Mouse (Mus musculus) embryonic fibroblast, embryonic 13.5 days (primary cell): ENCODE data around the gene Frmd4a. TPM values are rescaled to one million over a fixed set of nuclear protein-coding genes. Genes with fewer than 3 reads are reported as not detected.

Source experiments
- H3K27ac ChIP-seq: 2 replicates; pipeline ENCODE4 v1.5.1; 2012; ENCODE audit warnings: low read length, control low read depth, inconsistent platforms; ENCODE audit not compliant: insufficient read depth
- H3K4me1 ChIP-seq: 2 replicates; pipeline ENCODE4 v1.6.1; 2011; ENCODE audit warnings: low read length; ENCODE audit not compliant: control insufficient read depth, insufficient read depth
- H3K4me3 ChIP-seq: 2 replicates; pipeline ENCODE4 v1.5.1; 2011; ENCODE audit warnings: mild to moderate bottlenecking, control low read depth, low read length; ENCODE audit not compliant: insufficient read depth
- CTCF ChIP-seq: IDR thresholded peaks from 2 replicates; pipeline ENCODE4 v1.5.1; 2011; ENCODE audit warnings: mild to moderate bottlenecking, control low read depth, low read length, moderate library complexity, borderline replicate concordance; ENCODE audit not compliant: insufficient read depth
- POLR2A ChIP-seq: IDR thresholded peaks from 2 replicates; pipeline ENCODE4 v1.6.1; 2011; ENCODE audit warnings: low read depth, mild to moderate bottlenecking, control low read depth, low read length, moderate library complexity
- polyA plus RNA-seq: library from polyadenylated mRNA; stranded (reverse); fragments of >200 nt; gene quantifications from 2 replicates; pipeline ENCODE4 v1.2.4, GENCODE M21; 2011; ENCODE audit warnings: low read depth; ENCODE audit not compliant: missing spikeins, insufficient read length

Frmd4a gene
- polyA plus RNA-seq, 1 experiment: 66.9 TPM

DNA sequence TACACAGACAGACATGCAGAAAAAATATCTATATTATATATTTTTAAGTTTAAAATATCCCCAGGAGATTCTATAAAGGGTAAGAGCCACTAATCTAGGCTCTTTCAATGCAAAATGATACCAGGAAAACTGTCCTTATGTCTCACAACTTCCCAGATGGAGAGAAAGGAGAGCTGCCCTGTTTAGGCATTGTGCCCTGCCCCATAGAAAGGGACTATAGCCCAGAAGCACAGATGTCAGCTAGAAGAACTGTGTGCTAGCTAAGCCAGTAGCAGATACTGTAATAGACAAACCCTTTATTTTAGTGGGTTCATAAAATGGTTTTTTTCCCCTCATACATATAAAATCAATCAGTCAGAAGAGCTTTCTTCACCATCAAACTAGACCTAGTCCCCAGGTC is 175.7 kb downstream of the Frmd4a start:
- no peak for TF ChIP-seq POLR2A
- TF ChIP-seq CTCF: no peak

DNA sequence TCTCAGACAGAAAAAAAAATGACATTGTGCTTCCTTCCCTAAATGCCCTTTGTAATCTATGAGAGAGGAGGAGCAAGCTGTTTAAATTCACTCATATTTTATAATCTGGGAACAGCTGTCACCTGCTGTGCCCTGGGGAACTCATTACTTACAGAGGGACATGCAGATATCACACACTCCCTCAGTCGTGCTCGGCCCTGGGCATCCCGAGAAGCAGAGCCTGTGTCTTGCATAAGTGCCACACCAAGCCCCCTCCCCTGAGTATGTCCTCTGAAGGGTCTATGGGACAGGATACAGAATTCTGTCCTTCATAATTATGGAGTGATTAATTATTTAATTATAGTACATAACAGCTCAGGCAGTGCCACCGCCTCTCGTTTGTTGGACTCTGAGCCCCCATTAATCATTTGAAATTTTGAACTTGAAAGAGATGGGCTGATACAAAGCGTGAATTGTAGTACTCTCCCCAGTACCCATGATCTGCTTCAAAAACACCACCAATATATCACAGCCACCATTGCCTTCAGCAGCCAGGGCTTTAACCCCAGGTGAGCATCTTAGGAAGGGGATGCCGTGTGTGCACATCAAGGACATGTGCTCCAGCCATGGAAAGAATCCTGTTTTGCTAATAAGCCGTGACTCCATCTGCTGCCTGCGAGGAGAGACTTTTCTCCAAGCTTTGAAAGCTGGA is 177.0 kb downstream of the Frmd4a start:
- H3K27ac ChIP-seq: no peak overlapping the region
- TF ChIP-seq POLR2A: no peak
- no peak for TF ChIP-seq CTCF
- H3K4me1 ChIP-seq: no peaks in the 10 kb centered on the region
- H3K4me3 ChIP-seq: no peak overlapping the region

More for the DNA sequence above, 175.7 kb downstream of the Frmd4a start:
- H3K4me1 ChIP-seq: no peaks in the 10 kb centered on the region
- H3K4me3 ChIP-seq: no peak overlapping the region
- H3K27ac ChIP-seq: no peak overlapping the region

DNA sequence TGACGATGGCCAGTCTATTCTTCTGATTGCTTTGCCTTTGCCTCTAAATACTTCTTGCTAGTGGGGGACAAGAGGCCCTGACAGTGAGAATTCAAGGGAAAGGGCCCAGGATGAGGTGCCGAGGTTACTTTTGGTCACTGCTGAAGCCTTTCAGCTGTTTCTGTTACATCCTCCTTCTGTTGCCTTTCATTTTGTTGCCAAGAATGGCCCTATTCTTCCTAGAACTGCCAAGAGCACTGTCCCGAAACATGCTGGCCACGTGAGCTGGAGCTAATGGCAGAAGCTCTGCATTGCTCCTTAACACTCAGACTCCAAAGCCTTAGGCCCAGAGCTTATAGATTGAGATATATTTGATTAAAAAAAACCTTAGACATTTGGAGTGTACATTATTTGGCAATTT is 178.5 kb downstream of the Frmd4a start:
- TF ChIP-seq CTCF (no peak), POLR2A (no peak)
- no peaks in the 10 kb centered on the region for H3K4me1 ChIP-seq
- H3K4me3 ChIP-seq: no peak overlapping the region
- H3K27ac ChIP-seq: no peak overlapping the region

DNA sequence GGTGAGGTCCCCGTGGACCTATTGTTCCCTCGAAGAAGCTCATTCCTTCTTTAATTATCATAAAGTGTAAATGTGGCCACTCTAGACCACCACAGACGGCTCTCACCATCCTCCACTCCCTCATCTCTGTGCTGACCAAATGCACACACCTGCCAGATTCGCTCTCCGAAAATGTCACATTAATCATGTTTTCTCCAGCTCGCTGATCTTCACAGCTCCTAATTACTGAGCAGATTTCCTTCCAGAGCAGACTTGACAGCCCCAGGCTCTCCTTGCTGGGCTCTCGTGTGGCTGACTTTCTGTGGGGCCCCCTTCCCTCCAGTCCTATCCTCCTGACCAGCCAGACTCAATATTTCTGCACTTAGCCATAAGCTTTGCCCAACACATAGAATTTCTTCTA is 191.7 kb downstream of the Frmd4a start:
- Histone ChIP-seq H3K4me1 (no peaks in the 10 kb centered on the region), H3K27ac (no peak overlapping the region), H3K4me3 (no peak overlapping the region)
- no peak for TF ChIP-seq POLR2A
- TF ChIP-seq CTCF: no peak

DNA sequence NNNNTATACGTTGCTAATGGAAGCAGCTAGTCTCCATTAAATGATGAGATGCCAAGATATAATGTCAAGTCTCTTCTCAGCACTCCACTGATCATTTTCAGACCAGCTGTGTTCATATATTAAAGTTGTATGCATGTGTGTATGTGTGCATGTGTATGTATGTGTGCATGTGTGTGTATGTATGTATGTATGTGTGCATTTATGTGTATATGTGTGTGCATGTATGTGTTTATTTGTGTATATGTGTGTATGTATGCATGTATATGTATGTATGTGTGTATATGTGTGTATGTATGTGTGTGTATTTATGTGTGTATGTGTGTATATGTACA is 204.9 kb downstream of the Frmd4a start:
- no peak for TF ChIP-seq CTCF
- Histone ChIP-seq H3K4me1 (peaks cover 3% of the 10 kb centered on the region; the same call in 1 of the 2 replicates), H3K27ac (no peak overlapping the region), H3K4me3 (no peak overlapping the region)

DNA sequence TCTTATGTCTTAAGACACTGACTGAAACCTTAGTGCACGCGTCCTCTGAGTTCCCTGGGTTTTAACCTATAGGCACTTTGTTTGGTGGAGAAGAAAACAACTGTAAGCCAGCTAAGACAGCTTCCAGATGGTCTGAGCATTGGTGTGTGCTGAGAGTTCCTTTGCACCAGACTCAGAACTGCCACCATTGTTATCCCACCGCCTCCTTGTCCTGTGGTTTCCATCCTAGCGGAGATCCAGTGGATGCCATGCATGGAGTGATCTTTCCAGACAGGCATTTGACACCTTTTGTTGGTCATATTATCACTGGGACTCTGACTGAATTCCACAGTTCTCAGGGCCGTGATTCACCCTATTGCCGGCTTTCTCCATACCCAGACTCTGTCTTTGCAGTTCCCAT is 205.8 kb downstream of the Frmd4a start:
- Histone ChIP-seq H3K27ac (no peak overlapping the region), H3K4me1 (peaks cover 3% of the 10 kb centered on the region; the same call in 1 of the 2 replicates), H3K4me3 (no peak overlapping the region)
- TF ChIP-seq CTCF (no peak), POLR2A (no peak)

DNA sequence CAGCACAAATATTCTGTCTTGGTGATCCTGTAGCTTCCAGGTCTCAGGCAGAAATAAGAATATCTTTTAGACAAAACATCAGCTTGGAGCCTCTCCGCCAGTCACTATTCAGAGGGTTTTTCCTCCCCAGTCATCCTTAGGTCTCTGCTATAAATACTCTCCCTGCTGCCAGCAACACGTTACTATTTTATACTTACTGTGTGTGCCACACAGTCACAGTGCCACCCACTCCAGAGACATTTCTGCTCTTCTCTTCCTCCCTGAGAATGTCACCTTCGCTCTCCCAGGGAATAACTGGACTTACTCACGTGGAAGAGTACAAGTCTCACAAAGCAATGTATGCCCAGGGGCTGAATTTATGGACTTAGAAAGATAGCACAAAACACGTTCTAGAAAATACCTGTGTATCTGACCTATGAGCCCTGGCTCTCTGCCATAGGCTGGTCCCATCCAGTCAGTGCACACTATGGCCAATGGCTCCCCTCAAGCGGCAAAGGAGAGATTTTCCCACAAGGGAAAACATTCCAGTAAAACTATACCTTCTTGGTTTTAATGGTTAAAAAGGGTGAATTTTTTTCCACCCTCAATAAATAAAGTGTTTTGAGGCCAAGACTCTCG is 209.5 kb downstream of the Frmd4a start:
- Histone ChIP-seq H3K27ac (no peak overlapping the region), H3K4me3 (no peak overlapping the region), H3K4me1 (peaks cover under 1% of the 10 kb centered on the region; the same call in 1 of the 2 replicates)
- TF ChIP-seq POLR2A: no peak
- no peak for TF ChIP-seq CTCF

DNA sequence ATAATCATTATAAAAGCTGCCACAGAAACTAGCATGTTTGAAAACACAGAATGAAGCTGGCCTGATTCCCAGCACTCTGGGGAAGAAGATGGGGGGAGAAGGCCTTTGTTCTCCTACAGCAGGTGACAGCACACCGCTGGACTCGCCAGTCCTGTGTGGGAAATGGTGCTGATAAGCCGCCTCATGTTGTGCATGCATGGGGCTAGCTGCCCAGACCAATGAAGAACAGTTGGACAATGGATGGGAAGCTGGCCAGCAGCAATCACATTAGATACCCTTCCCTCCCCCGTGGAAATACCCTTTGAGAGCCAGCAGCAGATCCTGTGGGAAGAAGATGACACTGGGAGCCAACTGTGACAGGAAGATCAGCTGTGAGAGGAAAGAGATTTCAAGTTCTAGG is 210.0 kb downstream of the Frmd4a start:
- Histone ChIP-seq H3K4me1 (no peaks in the 10 kb centered on the region), H3K27ac (no peak overlapping the region), H3K4me3 (no peak overlapping the region)
- no peak for TF ChIP-seq POLR2A
- TF ChIP-seq CTCF: no peak

DNA sequence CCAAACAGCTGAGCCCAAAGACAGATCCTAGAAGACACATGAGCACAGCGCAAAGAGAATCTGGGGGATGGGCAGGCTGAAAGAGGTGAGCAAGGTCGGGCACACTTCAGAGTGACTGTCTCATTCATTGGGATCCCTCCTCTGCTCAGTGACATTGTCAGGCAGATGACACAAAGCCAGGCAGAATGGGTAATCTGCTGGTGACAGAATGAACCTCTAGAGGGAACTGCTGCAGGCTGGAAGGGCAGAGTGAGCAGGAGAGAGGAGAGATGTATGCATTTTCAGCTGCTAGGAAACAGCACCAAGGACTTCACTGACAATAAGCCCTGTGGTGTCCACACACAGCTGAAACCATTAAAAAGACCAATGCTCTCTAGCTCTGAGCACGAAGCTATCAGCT is 211.0 kb downstream of the Frmd4a start:
- TF ChIP-seq POLR2A: no peak
- no peak for TF ChIP-seq CTCF
- H3K4me3 ChIP-seq: no peak overlapping the region
- no peak overlapping the region for H3K27ac ChIP-seq
- no peaks in the 10 kb centered on the region for H3K4me1 ChIP-seq

DNA sequence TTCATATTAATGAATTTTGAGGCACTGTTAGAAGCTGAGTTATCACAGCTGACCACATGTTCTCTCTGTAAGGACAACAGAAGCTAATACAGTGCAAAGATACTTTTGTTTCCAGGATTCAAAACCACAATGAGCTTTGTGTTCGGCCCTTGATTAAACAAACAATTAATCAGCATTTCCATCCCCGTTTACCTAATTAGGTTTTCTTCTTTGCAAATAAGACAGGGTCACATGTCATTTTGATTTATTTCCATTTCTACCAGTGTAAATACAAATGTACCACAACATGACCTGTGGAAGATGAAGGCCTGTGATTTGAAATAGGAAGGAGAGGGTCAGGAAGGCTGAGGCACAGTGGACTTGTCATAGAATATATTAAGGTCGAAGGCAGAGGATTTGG is 214.8 kb downstream of the Frmd4a start:
- TF ChIP-seq CTCF (no peak), POLR2A (no peak)
- no peak overlapping the region for H3K4me3 ChIP-seq
- no peak overlapping the region for H3K27ac ChIP-seq
- H3K4me1 ChIP-seq: no peaks in the 10 kb centered on the region
